Mouse (Mus musculus) cerebellum, postnatal 4 days (tissue): ENCODE results near the gene Fbn1.

Source experiments
- DNase-seq, 2 experiments: peaks; one replicate each; pipeline ENCODE4 v3.0.0; 2022; ENCODE audit warnings: low spot score in 2 of 2, mixed read lengths in 1 of 2

Fbn1 gene

DNA sequence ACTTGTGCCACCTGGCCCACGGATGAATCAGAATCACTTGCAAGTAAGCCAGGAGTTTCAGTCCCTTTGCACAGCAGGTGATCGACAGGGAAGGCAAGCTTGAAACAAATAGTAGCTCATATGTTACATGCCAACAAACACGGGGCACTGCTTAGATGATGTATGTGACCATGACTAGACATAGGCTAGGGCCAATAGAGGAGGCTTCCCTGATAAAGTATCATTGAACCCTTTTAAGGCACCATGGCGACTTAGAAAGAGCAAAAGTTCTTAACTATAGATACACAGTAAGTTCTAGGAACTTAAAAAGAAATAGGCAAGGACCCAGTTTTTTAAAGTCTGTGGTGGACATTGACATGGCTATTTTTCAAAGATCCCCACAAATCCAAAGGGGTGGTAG, at the start of gene Fbn1:
TSS of gene Fbn1 (minus strand) at position 101 of the 400 bp plus-strand sequence.
- DNase-seq = no peak

DNA sequence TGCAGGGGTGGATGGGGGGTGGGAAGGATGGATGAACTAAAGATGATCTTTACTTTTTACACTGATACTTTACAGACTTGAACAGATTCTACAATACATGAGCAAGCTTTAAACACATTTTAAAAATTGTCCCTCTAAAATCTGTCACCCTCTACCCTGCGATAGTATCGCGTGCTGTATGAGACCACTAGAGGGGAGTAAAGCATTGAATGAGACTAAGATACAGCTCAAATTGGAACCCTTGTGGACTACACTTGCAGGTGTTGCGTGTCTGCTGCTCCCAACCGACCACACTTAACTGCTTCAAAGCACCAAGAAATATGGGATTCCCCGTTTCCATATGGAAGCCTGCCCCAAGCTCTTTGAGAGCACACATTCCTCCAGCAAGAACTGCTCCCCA, 48.0 kb upstream of the Fbn1 start:
- no peak for DNase-seq

DNA sequence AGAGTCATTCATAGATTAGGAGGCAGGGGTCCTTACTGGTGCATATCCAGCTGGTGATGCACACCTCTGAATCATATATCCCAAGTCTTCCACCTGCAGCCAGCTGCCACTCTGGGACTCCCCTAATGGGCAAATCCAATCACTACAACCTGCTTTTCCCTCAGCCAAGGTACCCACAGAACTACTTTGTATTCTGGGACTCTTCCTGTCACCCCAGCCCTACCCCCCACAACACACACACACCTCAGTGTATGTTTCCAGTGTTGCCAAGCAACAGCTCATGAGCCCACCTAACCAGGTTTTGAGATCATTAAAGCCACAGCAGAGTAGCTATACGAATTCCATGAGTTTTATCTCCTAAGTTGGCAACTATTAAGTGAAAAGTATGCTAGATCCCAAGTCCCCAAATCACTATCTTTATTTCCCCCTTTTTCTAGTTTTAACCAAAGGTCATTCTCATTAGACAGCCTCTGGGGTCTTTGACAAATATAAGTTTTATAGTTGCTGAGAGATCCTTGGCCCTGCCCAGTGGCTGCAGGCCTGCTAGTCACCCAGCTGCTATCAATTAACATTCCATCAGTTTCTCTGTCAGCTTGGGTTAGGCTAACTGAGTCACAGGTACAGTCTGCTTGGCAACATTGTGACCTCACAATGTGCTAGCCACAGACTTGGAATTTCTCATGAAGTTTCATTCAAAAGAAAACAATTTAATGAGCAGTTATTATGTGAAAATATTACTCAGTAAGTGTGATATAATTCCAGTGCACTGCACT, 41.2 kb upstream of the Fbn1 start:
- DNase-seq = no peak

DNA sequence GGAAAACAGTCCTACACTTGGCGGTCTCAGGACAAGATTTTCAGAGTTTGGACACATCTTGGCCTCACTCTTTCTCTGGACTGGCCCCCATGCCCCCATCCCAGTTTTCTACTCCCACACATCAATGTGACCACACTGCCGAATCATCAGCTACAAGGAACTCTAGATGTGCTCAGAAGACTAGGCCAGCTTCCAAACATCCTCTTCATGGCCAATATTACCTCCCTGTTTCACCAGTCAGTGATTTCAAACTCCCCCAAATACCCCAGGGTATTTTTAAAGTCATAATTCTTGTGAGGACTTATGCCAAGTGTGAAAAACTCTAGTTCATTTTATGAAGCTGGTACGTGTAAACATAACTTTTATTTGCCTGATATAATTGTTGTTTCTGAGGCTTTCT, 37.2 kb upstream of the Fbn1 start:
- DNase-seq = no peak

DNA sequence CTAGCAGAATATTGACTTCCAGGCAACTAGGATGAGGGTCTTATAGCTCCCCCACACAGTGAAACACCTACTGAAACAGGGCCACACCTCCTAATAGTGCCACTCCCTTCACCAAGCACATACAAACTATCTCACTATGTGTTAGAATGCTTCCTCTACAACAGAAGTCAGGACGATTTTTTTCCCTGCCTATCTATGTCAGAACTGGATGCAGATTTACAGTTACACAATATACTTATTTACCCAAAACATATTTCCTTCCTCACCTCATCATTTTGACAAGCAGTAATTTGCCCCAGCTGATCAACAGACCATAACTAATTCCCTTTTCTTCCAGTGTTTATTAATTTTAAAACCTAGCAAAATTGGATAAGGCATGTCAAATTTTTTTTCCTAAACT, 35.9 kb upstream of the Fbn1 start:
- no peak for DNase-seq

DNA sequence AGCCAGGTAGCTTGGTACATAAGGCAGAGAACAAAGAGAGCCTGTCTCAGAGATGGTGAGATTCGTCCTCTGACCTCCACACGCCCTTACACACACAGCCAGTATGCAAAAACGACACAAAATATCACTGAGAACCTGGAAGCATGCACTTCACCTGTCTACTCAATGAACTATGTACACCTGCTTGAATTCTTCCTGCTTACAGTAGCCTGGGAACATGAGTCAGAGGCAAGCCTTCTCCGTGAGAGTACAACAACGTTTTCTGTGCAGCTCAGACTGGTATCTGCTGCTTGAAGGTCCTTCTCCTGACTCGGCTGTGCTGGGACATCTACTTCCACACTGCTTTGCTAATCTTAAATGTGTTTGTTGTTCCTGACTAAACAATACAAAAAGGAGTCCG, 33.7 kb upstream of the Fbn1 start:
- DNase-seq = no peak

DNA sequence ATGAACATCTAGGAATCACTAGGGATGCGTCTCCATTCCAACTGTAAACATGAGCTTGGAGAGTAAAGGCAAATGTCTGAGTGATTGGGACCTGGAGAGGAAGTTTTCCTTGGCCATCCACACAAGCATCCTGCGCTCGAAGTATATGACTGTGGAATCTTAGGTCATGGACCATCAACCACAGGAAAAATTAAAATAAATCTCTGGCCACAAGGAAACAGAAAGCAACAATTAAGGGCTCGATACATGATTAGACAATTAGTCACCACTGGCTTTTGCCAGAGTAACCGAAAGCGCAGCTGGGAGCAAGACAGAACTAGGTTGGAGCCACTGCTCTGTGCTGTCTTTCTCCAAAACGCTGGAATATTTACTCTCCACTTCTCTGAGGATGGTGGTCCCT, 32.8 kb upstream of the Fbn1 start:
- DNase-seq = no peak

DNA sequence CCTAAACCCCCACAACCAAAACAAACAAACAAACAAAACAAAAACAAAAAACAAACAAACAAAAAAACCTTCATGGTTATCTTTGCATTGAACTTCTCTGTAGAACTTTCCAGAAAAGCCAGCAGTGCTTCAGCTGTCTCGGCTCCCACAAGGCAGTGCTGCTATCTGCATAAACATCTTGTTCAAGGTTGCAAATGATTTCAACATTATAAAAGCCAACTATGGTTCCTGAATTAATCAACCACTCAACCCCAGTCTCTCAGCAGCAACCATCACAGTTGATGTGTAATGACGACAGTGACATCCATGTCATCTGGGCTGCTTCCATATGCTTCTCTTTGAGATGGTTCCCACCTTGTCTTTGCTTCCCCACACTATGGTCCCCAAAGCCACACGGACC, 31.8 kb upstream of the Fbn1 start:
- no peak for DNase-seq

- DNase-seq = no peak
Observed at GRCm38 (mm10) chr2:125530665-125531064, 22.9 kb upstream of the Fbn1 start.

DNA sequence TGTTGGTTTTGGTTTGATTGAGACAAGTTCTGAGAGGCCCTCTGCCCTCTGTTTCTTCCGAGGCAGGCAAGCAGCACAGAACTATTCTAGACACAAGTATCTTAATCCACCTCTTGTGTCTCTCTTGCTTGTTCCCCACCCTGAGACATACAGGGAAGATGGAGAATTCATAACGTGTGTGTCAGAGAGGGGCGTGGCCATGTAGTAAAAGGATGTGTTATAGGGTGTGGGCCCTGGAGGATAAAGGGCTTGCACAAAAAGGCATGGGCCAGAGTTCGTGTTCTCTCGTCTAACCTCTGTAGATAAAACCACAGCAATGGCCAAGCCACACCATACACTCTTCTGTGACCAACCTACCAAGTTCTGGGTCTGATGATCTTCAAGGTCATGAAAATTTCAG, 18.8 kb upstream of the Fbn1 start:
- DNase-seq = no peak

DNA sequence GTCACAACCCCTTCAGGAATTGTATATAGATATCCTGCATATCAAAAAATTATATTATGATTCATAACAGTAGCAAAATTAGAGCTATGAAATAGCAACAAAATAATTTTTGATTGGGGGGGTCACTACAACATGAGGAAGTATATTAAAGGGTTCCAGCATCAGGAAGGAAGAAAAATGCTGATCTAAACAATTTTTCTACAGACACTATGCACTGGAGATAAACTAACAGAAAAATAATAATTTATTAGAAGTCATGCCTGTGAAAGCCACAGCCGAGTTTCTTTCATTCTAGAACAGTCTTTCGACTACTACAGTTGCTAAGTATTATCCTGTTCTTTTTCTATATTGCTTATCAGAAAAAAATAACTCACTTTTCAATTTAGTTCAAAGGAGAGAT, 17.7 kb upstream of the Fbn1 start:
- no peak for DNase-seq

DNA sequence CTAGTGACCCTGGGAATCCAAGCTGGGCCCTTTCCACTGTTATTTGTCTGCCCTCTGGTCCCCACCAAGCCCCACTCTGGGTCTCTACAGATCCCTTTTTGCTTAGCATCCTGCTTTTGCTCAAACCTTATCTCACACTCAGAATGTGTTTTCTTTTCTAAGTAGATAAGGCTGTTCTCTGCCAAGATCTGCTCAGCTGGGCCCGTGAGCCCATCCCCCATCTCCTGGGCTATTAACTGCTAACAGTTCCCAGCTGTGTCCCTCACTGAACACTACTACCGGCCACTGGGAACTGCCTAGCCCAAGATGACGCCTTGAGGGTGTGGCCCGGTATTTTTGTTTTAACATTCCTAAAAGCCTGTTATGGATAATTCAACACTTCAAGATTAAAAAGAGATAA, 8.8 kb upstream of the Fbn1 start:
- no peak for DNase-seq

GRCm38 (mm10) chr2:125515291-125516057, 7.7 kb upstream of the Fbn1 start:
- DNase-seq = no peak

GRCm38 (mm10) chr2:125514391-125514790, 6.6 kb upstream of the Fbn1 start:
- DNase-seq = no peak

GRCm38 (mm10) chr2:125512544-125512943, 4.8 kb upstream of the Fbn1 start:
- DNase-seq = no peak

- DNase-seq = no peak
Observed at GRCm38 (mm10) chr2:125511898-125512297, 4.1 kb upstream of the Fbn1 start.

DNA sequence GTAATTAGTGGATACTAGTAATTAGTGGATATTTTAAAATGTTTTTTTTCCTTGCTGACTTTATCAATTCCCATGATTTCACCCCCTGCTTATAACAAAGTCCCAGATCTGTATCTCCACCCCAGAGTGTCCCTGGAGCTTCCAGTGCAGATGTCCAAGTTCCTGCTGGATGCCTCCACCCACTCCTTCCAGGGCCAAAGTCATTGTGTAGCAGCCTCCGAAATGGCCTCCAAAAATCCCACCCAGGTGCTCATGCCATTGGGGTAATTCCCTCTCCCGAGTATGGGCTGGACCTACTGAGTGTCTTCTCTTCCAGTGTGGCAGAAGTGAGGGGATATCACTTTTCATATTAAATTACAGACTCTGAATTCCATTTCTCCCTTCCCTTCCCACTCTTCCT, 3.0 kb upstream of the Fbn1 start:
- DNase-seq = no peak

DNA sequence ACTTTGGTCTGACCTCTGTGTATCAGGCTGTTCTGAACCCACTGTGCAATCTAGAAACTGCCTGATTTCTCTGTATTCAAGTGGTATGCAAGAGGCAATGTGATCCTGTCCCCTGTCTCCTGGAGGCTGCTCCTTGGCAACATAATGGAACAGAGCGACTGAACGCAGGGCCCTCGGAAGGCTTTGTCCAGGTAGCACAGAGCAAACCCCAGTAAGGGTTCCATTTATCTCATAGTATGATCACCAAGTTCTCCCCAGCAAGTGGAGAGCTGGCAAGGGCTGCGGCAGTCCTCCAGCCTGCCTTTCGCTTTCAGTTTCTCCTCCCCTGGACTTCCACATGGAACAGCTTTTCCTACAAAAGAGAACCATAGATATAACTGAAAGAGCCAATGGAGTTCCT, 588 bp upstream of the Fbn1 start:
- DNase-seq = no peak

DNA sequence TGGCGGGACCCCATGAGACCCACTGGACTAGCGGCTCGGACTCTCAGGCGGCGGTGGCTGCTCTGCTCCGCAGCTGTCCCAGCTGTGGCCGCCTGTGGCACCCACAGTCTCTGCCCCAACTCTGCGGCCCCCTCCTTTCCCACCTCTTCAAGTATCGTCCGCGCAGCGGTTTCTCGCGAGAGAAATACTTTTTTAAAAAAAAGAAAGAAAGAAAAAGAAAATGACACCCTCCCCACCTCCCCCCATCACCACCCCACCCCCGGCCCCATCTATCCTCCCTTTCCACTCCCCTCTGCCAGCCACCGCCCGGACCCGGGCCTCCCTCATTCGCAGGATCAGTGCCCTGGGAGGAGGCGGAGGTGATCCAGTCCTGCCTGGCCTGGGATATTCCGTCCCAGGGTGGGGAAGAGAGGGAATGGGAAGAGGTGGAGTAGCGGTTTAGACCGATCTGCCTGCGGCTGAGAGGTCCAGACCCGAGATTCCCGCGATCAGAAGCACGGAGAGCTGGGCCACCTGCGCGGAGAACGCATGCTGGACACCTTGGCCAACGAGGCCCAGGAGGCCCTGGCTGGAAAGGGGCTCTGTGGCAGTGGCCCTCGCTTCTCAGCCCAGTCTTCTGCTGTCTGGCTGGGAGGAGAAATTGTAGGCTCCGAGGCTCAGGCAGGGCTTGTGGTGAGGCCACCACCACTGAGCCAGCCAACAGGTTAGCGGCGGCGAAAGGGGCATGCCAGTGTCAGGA, 1.3 kb downstream of the Fbn1 start:
- DNase-seq = peak; percentile 34 to 57

GRCm38 (mm10) chr2:125505746-125506315, 2.0 kb downstream of the Fbn1 start:
- peak; percentile 31 to 59 for DNase-seq

- DNase-seq = peak; percentile 31 to 49
Observed at GRCm38 (mm10) chr2:125505006-125505745, 2.6 kb downstream of the Fbn1 start, which contains the start of gene Gm9913. Gm9913 (plus strand) TSS chr2:125505089.
